Mouse (Mus musculus) ES-Bruce4 (cell line): ENCODE measurements around the gene Tbc1d16. TPM values are rescaled to one million over a fixed set of nuclear protein-coding genes. Genes with fewer than 3 reads are reported as not detected.
A peak's percentile ranks its signal among the peaks of the same experiment; 100 is the strongest.

Experiments used
- H3K27ac ChIP-seq: 2 replicates; pipeline ENCODE4 v1.5.1; 2012; ENCODE audit warnings: low read length, inconsistent platforms; ENCODE audit not compliant: insufficient read depth
- H3K27me3 ChIP-seq: 2 replicates; pipeline ENCODE4 v1.6.1; 2012; ENCODE audit warnings: mild to moderate bottlenecking, low read length, inconsistent platforms; ENCODE audit not compliant: control insufficient read depth, poor library complexity, insufficient read depth, severe bottlenecking
- H3K36me3 ChIP-seq: 2 replicates; pipeline ENCODE4 v1.6.1; 2012; ENCODE audit warnings: inconsistent platforms, mild to moderate bottlenecking, low read length, moderate library complexity; ENCODE audit not compliant: control insufficient read depth, poor library complexity, insufficient read depth, severe bottlenecking
- H3K4me1 ChIP-seq: one replicate; pipeline ENCODE4 v1.8.1; 2011; ENCODE audit warnings: low read length; ENCODE audit not compliant: control insufficient read depth, insufficient read depth
- H3K4me3 ChIP-seq: 2 replicates; pipeline ENCODE4 v1.5.1; 2011; ENCODE audit warnings: low read depth, mild to moderate bottlenecking, low read length
- H3K9ac ChIP-seq: 2 replicates; pipeline ENCODE4 v1.6.1; 2012; ENCODE audit warnings: low read depth, mild to moderate bottlenecking, inconsistent platforms; ENCODE audit not compliant: poor library complexity, severe bottlenecking
- H3K9me3 ChIP-seq: replicated peaks from 2 replicates; pipeline ENCODE4 v1.6.1; 2012; ENCODE audit warnings: mild to moderate bottlenecking, low read length, inconsistent platforms; ENCODE audit not compliant: control insufficient read depth, poor library complexity, insufficient read depth, severe bottlenecking
- CTCF ChIP-seq: IDR thresholded peaks from one replicate; pipeline ENCODE4 v1.8.1; 2011; ENCODE audit warnings: low read depth, low read length
- EP300 ChIP-seq: IDR thresholded peaks from 2 replicates; pipeline ENCODE4 v1.6.1; 2011; ENCODE audit warnings: low read depth, low read length; ENCODE audit not compliant: insufficient read depth
- POLR2A ChIP-seq: IDR thresholded peaks from one replicate; pipeline ENCODE4 v1.8.1; 2011; ENCODE audit warnings: low read length; ENCODE audit not compliant: insufficient read depth
- polyA plus RNA-seq: library from polyadenylated mRNA; stranded (reverse); fragments of >200 nt; gene quantifications from 2 replicates; pipeline ENCODE4 v1.2.4, GENCODE M21; 2011; ENCODE audit warnings: low read depth; ENCODE audit not compliant: missing spikeins, insufficient read depth, insufficient read length

The Tbc1d16 gene
- polyA plus RNA-seq, 1 experiment: 15.9 TPM

DNA sequence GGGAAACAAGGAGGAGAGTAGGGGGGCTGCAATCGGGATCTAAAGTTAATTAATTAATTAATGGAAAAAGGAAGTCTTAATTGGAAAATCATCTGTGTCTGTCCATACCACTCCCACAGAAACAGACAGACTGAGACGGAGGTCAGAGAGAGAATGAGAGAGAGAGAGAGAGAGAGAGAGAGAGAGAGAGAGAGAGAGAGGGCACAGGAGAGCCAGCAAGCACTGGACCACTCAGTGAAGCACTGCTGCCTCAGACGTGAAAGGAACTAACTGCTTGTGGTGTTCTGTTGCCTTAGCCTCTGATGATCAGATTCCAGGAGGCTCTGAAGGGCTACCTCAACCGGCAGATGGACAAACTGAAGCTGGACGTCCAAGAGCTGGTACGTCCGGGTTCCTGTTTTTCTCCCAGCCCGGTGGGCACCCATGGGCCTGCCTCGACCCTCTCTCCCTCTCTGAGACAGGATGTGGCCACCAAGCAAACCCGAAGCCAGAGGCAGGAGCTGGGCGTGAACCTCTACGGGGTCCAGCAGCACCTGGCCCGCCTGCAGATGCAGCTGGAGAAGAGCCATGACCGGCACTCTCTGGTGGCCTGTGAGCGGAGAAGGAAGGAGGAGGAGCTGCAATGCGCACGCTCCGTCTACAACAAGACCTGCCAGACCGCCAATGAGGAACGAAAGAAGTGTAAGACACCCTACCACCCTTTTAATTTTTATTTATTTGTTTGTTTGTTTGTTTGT lies 9.4 kb upstream of the Tbc1d16 start:
- TF ChIP-seq EP300 (no peak), CTCF (no peak), POLR2A (no peak)
- H3K4me3 ChIP-seq: peak overlapping the region; percentile 38
- peak overlapping the region; percentile 19 for H3K9ac ChIP-seq
- H3K27ac ChIP-seq: no peak overlapping the region
- H3K4me1 ChIP-seq: peaks cover 15% of the 10 kb centered on the region
- no peaks in the 10 kb centered on the region for H3K36me3 ChIP-seq
- no peaks in the 10 kb centered on the region for H3K9me3 ChIP-seq
- H3K27me3 ChIP-seq: no peaks in the 10 kb centered on the region

DNA sequence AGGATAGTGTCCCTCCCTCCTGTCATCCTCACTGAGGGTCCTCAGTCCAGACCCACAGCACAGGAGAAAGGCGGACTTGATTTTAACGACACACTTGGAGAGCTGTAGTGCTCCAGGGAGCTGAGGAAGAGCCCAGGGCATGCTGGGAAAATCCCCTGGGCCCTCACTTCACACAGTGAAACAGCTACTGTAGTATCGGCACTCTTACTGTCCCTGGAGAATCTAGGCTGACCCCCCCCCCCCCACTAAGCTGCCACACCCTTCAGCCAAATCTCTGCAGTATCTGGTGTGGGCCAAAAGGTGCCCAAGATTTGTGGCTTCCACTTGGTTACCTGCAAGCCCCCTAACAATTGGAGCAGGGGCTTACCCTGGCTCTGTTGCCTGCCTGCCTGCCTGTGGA lies 8.7 kb upstream of the Tbc1d16 start:
- H3K4me1 ChIP-seq: peaks cover 12% of the 10 kb centered on the region
- no peak overlapping the region for H3K4me3 ChIP-seq
- H3K27ac ChIP-seq: no peak overlapping the region
- H3K9me3 ChIP-seq: no peaks in the 10 kb centered on the region
- no peaks in the 10 kb centered on the region for H3K36me3 ChIP-seq
- H3K9ac ChIP-seq: no peak overlapping the region
- TF ChIP-seq CTCF (no peak), EP300 (no peak), POLR2A (no peak)
- no peaks in the 10 kb centered on the region for H3K27me3 ChIP-seq

DNA sequence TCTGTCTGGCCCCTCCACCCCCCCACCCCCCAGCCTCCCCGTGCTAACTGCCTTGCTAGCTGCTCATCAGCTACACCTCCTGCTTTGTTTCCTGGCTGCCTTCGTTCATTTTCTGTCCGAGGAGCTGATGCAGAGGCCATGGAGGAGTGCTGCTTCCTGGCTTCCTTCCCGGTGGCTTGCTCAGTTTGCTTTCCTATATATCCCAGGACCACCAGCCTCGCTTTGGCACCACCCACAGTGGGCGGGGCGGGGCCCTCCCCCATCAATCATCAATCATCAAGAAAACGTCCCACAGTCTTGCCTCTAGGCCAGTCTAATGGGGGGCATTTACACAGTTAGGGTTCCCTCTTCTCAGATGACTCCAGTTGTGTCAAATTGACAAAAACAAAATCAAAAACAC lies 8.1 kb upstream of the Tbc1d16 start:
- no peaks in the 10 kb centered on the region for H3K27me3 ChIP-seq
- H3K4me3 ChIP-seq: no peak overlapping the region
- H3K27ac ChIP-seq: no peak overlapping the region
- peaks cover 12% of the 10 kb centered on the region for H3K4me1 ChIP-seq
- no peaks in the 10 kb centered on the region for H3K9me3 ChIP-seq
- no peak for TF ChIP-seq EP300
- no peak for TF ChIP-seq CTCF
- no peak for TF ChIP-seq POLR2A
- no peaks in the 10 kb centered on the region for H3K36me3 ChIP-seq
- peak overlapping the region; percentile 29; the same call in 1 of the 2 replicates for H3K9ac ChIP-seq

DNA sequence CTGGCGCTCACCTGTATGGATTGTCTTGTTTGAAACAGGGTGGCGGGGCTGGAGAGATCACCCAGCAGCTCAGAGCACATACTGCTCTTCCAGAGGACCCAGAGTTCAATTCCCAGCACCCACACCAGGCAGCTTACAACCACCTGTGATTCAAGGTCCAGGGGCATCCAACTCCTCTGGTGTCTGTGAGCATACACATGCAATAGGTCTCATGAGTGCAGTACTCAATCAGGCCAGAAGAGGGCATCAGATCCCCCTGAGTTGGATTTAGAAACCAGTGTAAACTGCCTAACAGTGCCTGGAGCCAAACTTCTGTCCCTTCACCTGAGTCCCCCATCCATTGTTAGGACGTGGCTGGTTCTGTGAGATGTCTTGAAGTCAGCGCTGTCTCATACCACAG lies 7.3 kb upstream of the Tbc1d16 start:
- H3K36me3 ChIP-seq: no peaks in the 10 kb centered on the region
- no peaks in the 10 kb centered on the region for H3K9me3 ChIP-seq
- peak overlapping the region; percentile 29; the same call in 1 of the 2 replicates for H3K9ac ChIP-seq
- TF ChIP-seq POLR2A (no peak), CTCF (peak; percentile 45), EP300 (no peak)
- H3K4me3 ChIP-seq: no peak overlapping the region
- H3K27me3 ChIP-seq: no peaks in the 10 kb centered on the region
- H3K27ac ChIP-seq: 0 out of 2 replicates have a peak overlapping the region, but pooled peaks have one; percentile 11
- H3K4me1 ChIP-seq: peaks cover 12% of the 10 kb centered on the region

DNA sequence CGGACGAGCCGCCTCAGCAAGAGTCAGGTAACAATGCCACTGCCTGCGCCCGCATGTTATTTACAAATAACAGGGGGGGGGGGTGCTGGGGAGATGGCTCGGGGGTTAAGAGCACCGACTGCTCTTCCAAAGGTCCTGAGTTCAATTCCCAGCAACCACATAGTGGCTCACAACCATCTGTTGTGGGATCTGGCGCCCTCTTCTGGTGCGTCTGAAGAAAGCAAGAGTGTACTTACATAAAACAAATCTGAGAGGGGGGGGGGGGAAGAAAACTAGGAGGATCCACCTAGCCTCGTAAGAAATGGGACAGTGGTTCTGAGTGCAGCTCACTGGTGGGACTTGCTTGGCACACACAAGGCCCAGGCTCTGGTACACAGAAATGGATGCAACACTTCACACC lies 6.5 kb upstream of the Tbc1d16 start:
- no peak overlapping the region for H3K9ac ChIP-seq
- H3K4me3 ChIP-seq: no peak overlapping the region
- H3K36me3 ChIP-seq: no peaks in the 10 kb centered on the region
- H3K27me3 ChIP-seq: no peaks in the 10 kb centered on the region
- no peak overlapping the region for H3K27ac ChIP-seq
- TF ChIP-seq EP300 (no peak), CTCF (peak; percentile 19)
- H3K9me3 ChIP-seq: no peaks in the 10 kb centered on the region
- H3K4me1 ChIP-seq: peaks cover 8% of the 10 kb centered on the region

DNA sequence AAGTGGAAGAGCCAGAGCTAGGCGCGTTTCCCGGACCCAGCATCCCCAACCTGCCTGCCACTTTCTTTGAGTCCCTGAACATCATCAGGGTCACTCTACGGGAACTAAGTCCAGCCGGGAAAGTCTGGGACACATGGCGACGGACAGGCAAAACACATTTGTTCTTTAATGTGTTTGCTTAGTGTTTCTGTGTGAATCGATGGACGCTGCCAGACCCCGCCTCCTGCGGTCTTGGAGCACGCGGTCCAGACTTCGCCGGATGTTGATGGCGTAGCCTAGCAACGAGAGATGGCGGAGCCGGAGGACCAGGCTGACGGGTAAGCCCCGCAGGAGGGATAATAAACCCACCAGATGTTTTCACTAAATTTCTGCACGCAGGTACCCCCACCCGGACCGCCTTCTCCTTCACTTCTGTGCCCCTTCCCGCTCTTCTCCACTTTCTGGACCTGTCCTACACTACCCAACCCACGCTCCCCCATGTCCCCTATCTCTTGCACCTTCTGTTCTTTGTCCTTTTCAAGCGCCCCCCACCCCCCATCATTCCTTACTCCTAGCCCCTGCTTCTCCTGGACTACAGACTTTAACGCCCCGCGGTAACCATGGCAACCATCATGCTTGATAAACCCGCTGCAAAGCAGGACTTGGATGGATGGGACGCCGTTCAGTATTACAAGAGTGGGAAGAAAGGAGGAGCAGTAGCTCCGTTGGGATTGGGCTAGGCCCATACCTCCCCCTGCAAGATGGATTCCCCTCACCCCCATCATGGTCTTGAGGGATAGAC lies 737 bp upstream of the Tbc1d16 start:
- H3K27ac ChIP-seq: no peak overlapping the region

More for the DNA sequence above, 737 bp upstream of the Tbc1d16 start:
- H3K9ac ChIP-seq: no peak overlapping the region; the same call in 1 of the 2 replicates
- H3K9me3 ChIP-seq: no peaks in the 10 kb centered on the region
- no peak for TF ChIP-seq POLR2A
- TF ChIP-seq CTCF: no peak
- no peak for TF ChIP-seq EP300
- no peaks in the 10 kb centered on the region for H3K36me3 ChIP-seq
- no peaks in the 10 kb centered on the region for H3K4me1 ChIP-seq
- H3K4me3 ChIP-seq: peak overlapping the region; percentile 64
- 0 out of 2 replicates have a peak, but pooled peaks cover 3% of the 10 kb centered on the region for H3K27me3 ChIP-seq
